Mouse (Mus musculus): ENCODE results near the gene Myh7b.
"Not testable (repeated sequence)": the region's sequence is repeated elsewhere in the genome, so short reads cannot be mapped to it uniquely, and the experiment has no call there.

The Myh7b gene

DNA sequence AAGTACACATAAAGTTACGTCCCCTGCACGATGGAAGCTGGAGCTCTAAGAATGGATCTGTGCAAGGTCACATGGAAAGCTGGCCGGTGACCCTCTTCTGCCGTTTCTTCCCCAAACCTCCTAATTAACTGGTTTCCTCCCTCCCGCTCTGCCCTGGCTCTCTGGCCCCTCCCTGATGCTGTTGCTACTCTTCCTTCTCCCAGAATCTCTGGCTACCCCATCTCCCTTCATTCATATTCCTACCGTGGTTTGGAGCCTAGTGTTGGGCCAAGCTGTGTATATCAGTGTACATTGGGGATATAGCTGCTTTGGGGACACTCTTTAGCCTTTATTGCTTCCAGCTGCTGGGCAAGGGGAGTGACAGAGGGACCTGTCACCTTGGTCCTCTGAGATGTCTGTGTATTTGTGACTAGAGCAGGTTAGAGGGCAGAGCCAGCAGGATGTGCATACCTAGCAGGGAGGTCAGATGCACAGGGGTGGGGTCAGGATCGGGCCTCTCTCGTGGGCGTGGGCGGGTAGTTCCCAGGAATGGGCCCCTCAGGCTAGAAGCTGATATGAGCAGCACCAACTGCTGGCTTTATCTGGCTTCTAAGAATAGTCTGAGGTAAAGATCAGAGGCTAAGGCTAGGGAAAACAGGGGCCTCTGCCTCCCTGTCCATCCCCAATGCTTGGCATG lies 6.3 kb upstream of the Myh7b start:
- DNase-seq (ENCODE audit: low read depth, low spot score) = no peak

- not testable (repeated sequence) for DNase-seq (ENCODE audit: low read depth, low spot score)
Observed at GRCm38 (mm10) chr2:155605236-155605589, 5.8 kb upstream of the Myh7b start.

DNA sequence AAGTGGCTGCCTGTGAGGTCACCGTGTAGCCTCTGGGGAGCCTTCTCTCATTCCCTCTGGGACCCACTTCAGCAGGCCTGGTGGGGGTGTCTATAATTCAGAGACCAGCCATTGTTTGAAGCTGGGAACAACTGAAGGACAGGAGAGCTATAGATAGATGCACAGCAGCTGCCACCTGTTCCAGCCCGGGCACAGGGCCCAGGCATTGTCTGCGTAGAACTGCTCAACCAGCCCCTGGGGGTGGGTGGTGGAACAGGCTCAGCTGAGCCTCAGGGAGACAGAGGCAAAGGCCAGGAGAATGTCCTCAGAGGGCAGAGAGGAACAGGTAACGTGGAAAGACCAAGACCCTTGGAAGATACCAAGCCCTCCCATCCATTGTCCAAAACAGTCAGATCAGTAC lies 4.7 kb upstream of the Myh7b start:
- DNase-seq (ENCODE audit: low read depth, low spot score) = no peak

- no peak for DNase-seq (ENCODE audit: low read depth, low spot score)
Observed at GRCm38 (mm10) chr2:155611834-155612550, 980 bp downstream of the Myh7b start.

- no peak for DNase-seq (ENCODE audit: low read depth, low spot score)
Observed at GRCm38 (mm10) chr2:155613326-155613755, 2.3 kb downstream of the Myh7b start.

DNA sequence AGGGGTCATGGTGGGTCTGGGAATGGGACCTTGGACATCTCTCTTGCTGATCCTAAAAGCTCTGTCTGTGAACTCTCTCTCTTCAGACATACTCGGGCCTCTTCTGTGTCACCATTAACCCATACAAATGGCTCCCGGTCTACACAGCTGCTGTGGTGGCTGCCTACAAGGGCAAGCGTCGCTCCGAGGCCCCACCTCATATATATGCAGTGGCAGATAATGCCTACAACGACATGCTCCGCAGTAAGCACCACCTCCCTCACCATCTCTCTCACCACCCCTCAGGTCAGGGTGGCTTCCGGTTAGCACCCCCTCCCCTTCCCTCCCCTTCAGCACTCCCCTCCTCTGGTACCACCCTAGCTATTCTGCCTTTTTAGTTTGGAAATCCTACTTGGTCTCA lies 2.9 kb downstream of the Myh7b start:
- no peak for DNase-seq (ENCODE audit: low read depth, low spot score)

DNA sequence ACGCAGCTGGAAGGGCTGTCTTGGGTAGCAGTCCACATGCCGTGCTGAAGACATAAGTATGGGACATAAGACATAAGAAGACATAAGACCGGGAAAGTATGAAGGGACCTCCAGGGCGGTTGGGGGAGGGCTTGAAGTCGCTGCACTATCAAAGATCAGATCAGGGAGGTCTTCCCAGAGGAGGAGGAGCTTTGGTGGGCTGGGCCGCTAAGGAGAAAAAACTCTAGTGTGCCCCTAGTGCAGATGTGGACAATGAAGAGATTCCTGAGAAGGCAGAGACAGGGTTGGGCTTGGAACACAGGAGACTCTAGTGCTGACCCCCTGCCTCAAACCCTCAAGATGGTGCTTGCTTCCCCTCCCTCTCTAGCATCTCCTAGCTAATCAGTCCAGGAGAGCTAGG lies 6.0 kb downstream of the Myh7b start:
- no peak for DNase-seq (ENCODE audit: low read depth, low spot score)

DNA sequence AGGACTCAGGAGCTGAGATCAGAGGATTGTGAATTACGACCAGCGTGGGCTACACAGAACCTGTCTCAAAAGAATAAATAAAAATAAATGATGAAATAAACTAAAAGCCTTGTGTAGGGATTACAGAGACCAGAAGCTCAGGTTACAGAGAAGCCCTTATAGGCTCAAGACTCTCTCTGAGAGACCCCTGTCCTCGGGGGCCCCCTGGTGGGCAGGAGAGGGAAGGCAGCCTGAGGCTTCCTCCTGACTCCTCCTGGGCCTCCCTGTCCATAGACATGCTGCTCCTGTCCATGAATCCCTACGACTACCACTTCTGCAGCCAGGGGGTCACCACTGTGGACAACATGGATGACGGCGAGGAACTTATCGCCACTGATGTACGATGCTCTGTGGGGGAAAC lies 8.8 kb downstream of the Myh7b start:
- peak; percentile 90 for DNase-seq (ENCODE audit: low read depth, low spot score)

GRCm38 (mm10) chr2:155622606-155623005 lies 11.6 kb downstream of the Myh7b start:
- no peak for DNase-seq (ENCODE audit: low read depth, low spot score)

GRCm38 (mm10) chr2:155623996-155624395 lies 13.0 kb downstream of the Myh7b start:
- no peak for DNase-seq (ENCODE audit: low read depth, low spot score)

GRCm38 (mm10) chr2:155624730-155625129 lies 13.7 kb downstream of the Myh7b start:
- DNase-seq (ENCODE audit: low read depth, low spot score) = peak; percentile 99

DNA sequence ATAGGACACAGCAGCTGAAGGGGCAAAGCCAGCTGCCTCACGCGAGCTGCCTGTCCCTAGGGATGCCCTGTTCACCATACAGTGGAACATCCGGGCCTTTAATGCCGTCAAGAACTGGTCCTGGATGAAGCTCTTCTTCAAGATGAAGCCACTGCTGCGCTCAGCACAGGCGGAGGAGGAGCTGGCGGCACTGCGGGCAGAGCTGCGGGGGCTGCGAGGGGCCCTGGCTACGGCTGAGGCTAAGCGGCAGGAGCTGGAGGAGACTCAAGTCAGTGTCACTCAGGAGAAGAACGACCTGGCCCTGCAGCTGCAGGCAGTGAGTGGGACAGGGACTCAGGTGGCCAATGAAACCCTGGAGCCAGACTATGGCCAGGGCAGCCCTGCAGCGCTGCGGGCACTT lies 15.3 kb downstream of the Myh7b start:
- DNase-seq (ENCODE audit: low read depth, low spot score) = no peak

- DNase-seq (ENCODE audit: low read depth, low spot score) = peak; percentile 78
Observed at GRCm38 (mm10) chr2:155627030-155627738, 16.2 kb downstream of the Myh7b start.

GRCm38 (mm10) chr2:155628112-155628511 lies 17.1 kb downstream of the Myh7b start:
- no peak for DNase-seq (ENCODE audit: low read depth, low spot score)

DNA sequence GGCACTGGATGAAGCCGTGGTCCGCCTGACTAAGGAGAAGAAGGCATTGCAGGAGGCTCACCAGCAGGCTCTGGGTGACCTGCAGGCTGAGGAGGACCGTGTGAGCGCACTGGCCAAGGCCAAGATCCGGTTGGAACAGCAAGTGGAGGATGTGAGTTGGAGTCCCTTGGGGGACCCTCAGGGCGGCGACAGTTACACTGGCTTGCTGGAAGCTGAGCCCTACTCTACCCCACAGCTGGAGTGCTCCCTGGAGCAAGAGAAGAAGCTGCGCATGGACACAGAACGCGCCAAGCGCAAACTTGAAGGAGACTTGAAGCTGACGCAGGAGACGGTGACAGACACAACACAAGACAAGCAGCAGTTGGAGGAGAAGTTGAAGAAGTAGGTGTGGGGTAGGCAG lies 17.5 kb downstream of the Myh7b start:
- no peak for DNase-seq (ENCODE audit: low read depth, low spot score)

- DNase-seq (ENCODE audit: low read depth, low spot score) = no peak
Observed at GRCm38 (mm10) chr2:155629231-155629661, 18.2 kb downstream of the Myh7b start.

DNA sequence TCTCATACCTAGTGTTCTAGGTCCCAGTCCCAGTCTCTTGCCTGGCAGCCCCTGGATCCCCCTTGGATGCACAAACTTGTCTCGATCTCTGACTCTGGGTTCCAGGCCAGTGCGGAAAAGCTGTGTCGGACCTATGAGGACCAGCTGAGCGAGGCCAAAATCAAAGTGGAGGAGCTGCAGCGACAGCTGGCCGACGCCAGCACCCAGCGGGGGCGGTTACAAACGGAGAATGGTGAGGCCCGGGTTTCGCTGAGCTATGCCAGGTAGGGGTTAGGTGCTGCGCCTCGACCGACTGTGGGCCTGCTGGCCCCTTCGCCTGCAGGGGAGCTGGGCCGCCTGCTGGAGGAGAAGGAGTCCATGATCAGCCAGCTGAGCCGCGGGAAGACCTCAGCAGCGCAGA lies 19.1 kb downstream of the Myh7b start:
- no peak for DNase-seq (ENCODE audit: low read depth, low spot score)

GRCm38 (mm10) chr2:155630590-155631416 lies 19.8 kb downstream of the Myh7b start:
- no peak for DNase-seq (ENCODE audit: low read depth, low spot score)

GRCm38 (mm10) chr2:155632138-155632936 lies 21.3 kb downstream of the Myh7b start:
- no peak for DNase-seq (ENCODE audit: low read depth, low spot score)

- no peak for DNase-seq (ENCODE audit: low read depth, low spot score)
Observed at GRCm38 (mm10) chr2:155633121-155633520, 22.1 kb downstream of the Myh7b start.

GRCm38 (mm10) chr2:155633731-155634130 lies 22.7 kb downstream of the Myh7b start:
- no peak for DNase-seq (ENCODE audit: low read depth, low spot score)

Measured in 3T3-L1 (cell line).